Mouse (Mus musculus): ENCODE results near the gene Dnah8.

DNA sequence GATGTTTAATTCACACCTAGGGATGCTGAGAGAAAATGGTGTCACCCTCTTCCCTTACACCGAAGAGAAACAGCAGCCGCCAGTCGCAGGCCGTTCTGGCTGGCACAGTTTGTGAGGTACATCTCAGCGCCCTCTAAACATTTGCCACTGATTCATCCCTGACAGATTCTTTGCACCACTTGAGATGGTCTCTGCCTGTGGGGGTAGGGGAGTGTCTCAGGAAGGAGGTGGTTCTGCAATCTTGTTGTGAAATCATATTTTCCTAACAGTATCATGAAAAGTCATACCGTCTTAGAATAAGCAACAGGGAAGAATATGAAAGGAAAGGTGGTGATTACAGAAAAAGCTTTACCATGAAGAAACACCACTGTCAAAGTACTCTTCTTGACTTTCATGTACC, 224.7 kb downstream of the Dnah8 start:
- TF ChIP-seq POLR2A (IDR thresholded peaks at IDR 0.05; ENCODE audit: extremely low read depth, insufficient read depth, low read length) (no peak), CTCF (IDR thresholded peaks at IDR 0.05; ENCODE audit: extremely low read depth, insufficient read depth, low read length) (no peak)
